Mouse (Mus musculus) spleen, embryonic (tissue): ENCODE measurements around the gene Adamtsl1.

Experiments
- CTCF ChIA-PET: fragments of 350-600 bp; sonication (Branson Sonifier 250); formaldehyde crosslinking; loops from one replicate; lab custom pipeline; 2022; lab: Charles Lee

Adamtsl1 gene

GRCm38 (mm10) chr4:85513792-85514191, at the start of gene Adamtsl1:
Gene Adamtsl1, plus strand, starts transcription at chr4:85514172.
- CTCF ChIA-PET: no interaction called here

GRCm38 (mm10) chr4:85483586-85483985, 30.4 kb upstream of the Adamtsl1 start:
- CTCF ChIA-PET: no interaction called here

GRCm38 (mm10) chr4:85486316-85486946, 27.5 kb upstream of the Adamtsl1 start:
- CTCF ChIA-PET: no interaction called here

- CTCF ChIA-PET: no interaction called here
Observed at GRCm38 (mm10) chr4:85505718-85506117, 8.3 kb upstream of the Adamtsl1 start.

- CTCF ChIA-PET: no interaction called here
Observed at GRCm38 (mm10) chr4:85506976-85507375, 7.0 kb upstream of the Adamtsl1 start.

GRCm38 (mm10) chr4:85507491-85507890, 6.5 kb upstream of the Adamtsl1 start:
- CTCF ChIA-PET: no interaction called here

GRCm38 (mm10) chr4:85513288-85513687, 684 bp upstream of the Adamtsl1 start:
- CTCF ChIA-PET: no interaction called here

- CTCF ChIA-PET: no interaction called here
Observed at GRCm38 (mm10) chr4:85514205-85514681, 271 bp downstream of the Adamtsl1 start.

GRCm38 (mm10) chr4:85526966-85527566, 13.1 kb downstream of the Adamtsl1 start:
- CTCF ChIA-PET: no interaction called here

GRCm38 (mm10) chr4:85529852-85530251, 15.9 kb downstream of the Adamtsl1 start:
- CTCF ChIA-PET: no interaction called here

- CTCF ChIA-PET: no interaction called here
Observed at GRCm38 (mm10) chr4:85539677-85540076, 25.7 kb downstream of the Adamtsl1 start.

GRCm38 (mm10) chr4:85543221-85543620, 29.2 kb downstream of the Adamtsl1 start:
- CTCF ChIA-PET: no interaction called here

- CTCF ChIA-PET: no interaction called here
Observed at GRCm38 (mm10) chr4:85554696-85555095, 40.7 kb downstream of the Adamtsl1 start.

GRCm38 (mm10) chr4:85559753-85560152, 45.8 kb downstream of the Adamtsl1 start:
- CTCF ChIA-PET: no interaction called here

GRCm38 (mm10) chr4:85585426-85585825, 71.5 kb downstream of the Adamtsl1 start:
- CTCF ChIA-PET: no interaction called here

- CTCF ChIA-PET: no interaction called here
Observed at GRCm38 (mm10) chr4:85588928-85589327, 75.0 kb downstream of the Adamtsl1 start.

- CTCF ChIA-PET: no interaction called here
Observed at GRCm38 (mm10) chr4:85591037-85591436, 77.1 kb downstream of the Adamtsl1 start.

- CTCF ChIA-PET: no interaction called here
Observed at GRCm38 (mm10) chr4:85594159-85594558, 80.2 kb downstream of the Adamtsl1 start.

GRCm38 (mm10) chr4:85613331-85613730, 99.4 kb downstream of the Adamtsl1 start:
- CTCF ChIA-PET: no interaction called here

GRCm38 (mm10) chr4:85618746-85619145, 104.8 kb downstream of the Adamtsl1 start:
- CTCF ChIA-PET: no interaction called here

- CTCF ChIA-PET: no interaction called here
Observed at GRCm38 (mm10) chr4:85619261-85619660, 105.3 kb downstream of the Adamtsl1 start.

GRCm38 (mm10) chr4:85629381-85629780, 115.4 kb downstream of the Adamtsl1 start:
- CTCF ChIA-PET: no interaction called here

- CTCF ChIA-PET: no interaction called here
Observed at GRCm38 (mm10) chr4:85669271-85669670, 155.3 kb downstream of the Adamtsl1 start.
